Mouse (Mus musculus): ENCODE data around the gene Pla2g7. TPM values are rescaled to one million over a fixed set of nuclear protein-coding genes. Genes with fewer than 3 reads are reported as not detected.
"Not testable (repeated sequence)": the region's sequence is repeated elsewhere in the genome, so short reads cannot be mapped to it uniquely, and the experiment has no call there.

Gene Pla2g7
- total RNA-seq (2021) = 10 to 100 TPM; 83.5 to 85.2 TPM
- long read RNA-seq, experiment 1, transcript Pla2g7-201 (12 exons, 2,097 nt) = major isoform, 188 of 203 reads
- long read RNA-seq, experiment 1, partial matches to known transcripts = 6 of 203 reads
- long read RNA-seq, experiment 1, other reads (novel, unspliced or antisense) = 6 of 203 reads
- long read RNA-seq, experiment 2, transcript Pla2g7-201 (12 exons, 2,097 nt) = major isoform, 130 of 135 reads
- long read RNA-seq, experiment 2, partial matches to known transcripts = 2 of 135 reads
- long read RNA-seq, experiment 2, other reads (novel, unspliced or antisense) = 3 of 135 reads

GRCm38 (mm10) chr17:43567992-43568888, at the start of gene Pla2g7:
Gene Pla2g7 (plus strand): TSS chr17:43568098.
- peak; percentile 47 to 69 for DNase-seq (ENCODE audit: low spot score in 2 of 2)

- DNase-seq (ENCODE audit: low spot score in 2 of 2) = peak; percentile 69 to 78
Observed at GRCm38 (mm10) chr17:43518644-43519409, 49.1 kb upstream of the Pla2g7 start.

GRCm38 (mm10) chr17:43520166-43520565, 47.7 kb upstream of the Pla2g7 start:
- DNase-seq (ENCODE audit: low spot score in 2 of 2) = no peak

- DNase-seq (ENCODE audit: low spot score in 2 of 2) = no peak
Observed at GRCm38 (mm10) chr17:43530507-43530906, 37.4 kb upstream of the Pla2g7 start.

- no peak for DNase-seq (ENCODE audit: low spot score in 2 of 2)
Observed at GRCm38 (mm10) chr17:43531192-43531591, 36.7 kb upstream of the Pla2g7 start.

- peak; percentile 5 for DNase-seq (ENCODE audit: low spot score in 2 of 2)
Observed at GRCm38 (mm10) chr17:43534362-43535222, 33.3 kb upstream of the Pla2g7 start.

- not testable (repeated sequence) for DNase-seq (ENCODE audit: low spot score in 2 of 2)
Observed at GRCm38 (mm10) chr17:43536841-43537240, 31.1 kb upstream of the Pla2g7 start.

GRCm38 (mm10) chr17:43538767-43539166, 29.1 kb upstream of the Pla2g7 start:
- no peak for DNase-seq (ENCODE audit: low spot score in 2 of 2)

GRCm38 (mm10) chr17:43543539-43543938, 24.4 kb upstream of the Pla2g7 start, which contains the start of gene Ankrd66:
Gene Ankrd66 (minus strand): TSS chr17:43543639.
- no peak for DNase-seq (ENCODE audit: low spot score in 2 of 2)

- DNase-seq (ENCODE audit: low spot score in 2 of 2) = no peak
Observed at GRCm38 (mm10) chr17:43544040-43544439, 23.9 kb upstream of the Pla2g7 start.

GRCm38 (mm10) chr17:43551122-43551630, 16.7 kb upstream of the Pla2g7 start:
- no peak for DNase-seq (ENCODE audit: low spot score in 2 of 2)

GRCm38 (mm10) chr17:43554516-43555403, 13.1 kb upstream of the Pla2g7 start:
- no peak for DNase-seq (ENCODE audit: low spot score in 2 of 2)

- DNase-seq (ENCODE audit: low spot score in 2 of 2) = no peak
Observed at GRCm38 (mm10) chr17:43557104-43557503, 10.8 kb upstream of the Pla2g7 start.

GRCm38 (mm10) chr17:43557541-43558090, 10.3 kb upstream of the Pla2g7 start:
- peak; percentile 18 to 23 for DNase-seq (ENCODE audit: low spot score in 2 of 2)

GRCm38 (mm10) chr17:43558678-43559077, 9.2 kb upstream of the Pla2g7 start:
- no peak for DNase-seq (ENCODE audit: low spot score in 2 of 2)

GRCm38 (mm10) chr17:43563192-43563987, 4.5 kb upstream of the Pla2g7 start:
- DNase-seq (ENCODE audit: low spot score in 2 of 2) = no peak

GRCm38 (mm10) chr17:43567593-43567991, 306 bp upstream of the Pla2g7 start:
- peak; percentile 38 to 44 for DNase-seq (ENCODE audit: low spot score in 2 of 2)

GRCm38 (mm10) chr17:43569287-43569686, 1.4 kb downstream of the Pla2g7 start:
- DNase-seq (ENCODE audit: low spot score in 2 of 2) = no peak

Data from left cerebral cortex, adult 18-20 months (tissue).